Mouse (Mus musculus) cortical plate, adult 2 months (tissue): Measurements from ENCODE around the gene Fuca1.

Experiments used
- CTCF ChIP-seq: fragments of 200-500 bp; IDR thresholded peaks from 2 replicates; pipeline ENCODE4 v1.5.1; 2011; ENCODE audit warnings: mild to moderate bottlenecking, control low read depth, low read length; ENCODE audit not compliant: insufficient read depth; ENCODE audit errors: extremely low read depth
- POLR2A ChIP-seq: fragments of 200-500 bp; IDR thresholded peaks from 2 replicates; pipeline ENCODE4 v1.6.1; 2011; ENCODE audit warnings: mild to moderate bottlenecking, low read length, control low read depth; ENCODE audit not compliant: insufficient read depth; ENCODE audit errors: extremely low read depth

- TF ChIP-seq POLR2A = no peak
- no peak for TF ChIP-seq CTCF
Measured at GRCm38 (mm10) chr4:135981524-135982063, 61.1 kb downstream of the Fuca1 start.
